Mouse (Mus musculus) neural tube, embryonic 14.5 days (tissue): ENCODE measurements around the gene Pde2a. TPM values are rescaled to one million over a fixed set of nuclear protein-coding genes. Genes with fewer than 3 reads are reported as not detected.
"Not testable (repeated sequence)": the region's sequence is repeated elsewhere in the genome, so short reads cannot be mapped to it uniquely, and the experiment has no call there.

Experiments used
- ATAC-seq: fragments of 200-750 bp; cut with Nextera tagmentation; 2 replicates; pipeline ENCODE4 v1.8.0; 2017; ENCODE audit warnings: low read depth, mild to moderate bottlenecking, moderate TSS enrichment, moderate library complexity
- H3K27ac ChIP-seq: fragments of 300-500 bp; sonication (generic); 2 replicates; pipeline ENCODE4 v1.5.1; 2014; ENCODE audit warnings: low read depth, mild to moderate bottlenecking, control low read depth, low read length, moderate library complexity, mixed read lengths
- H3K27me3 ChIP-seq: fragments of 300-500 bp; sonication (generic); 2 replicates; pipeline ENCODE4 v1.6.1; 2014; ENCODE audit warnings: low read length; ENCODE audit not compliant: control insufficient read depth, insufficient read depth
- H3K36me3 ChIP-seq: fragments of 300-500 bp; sonication (generic); 2 replicates; pipeline ENCODE4 v1.6.1; 2014; ENCODE audit warnings: low read length, mixed read lengths; ENCODE audit not compliant: control insufficient read depth, insufficient read depth
- H3K4me1 ChIP-seq: fragments of 300-500 bp; sonication (generic); 2 replicates; pipeline ENCODE4 v1.6.1; 2014; ENCODE audit warnings: low read length; ENCODE audit not compliant: control insufficient read depth, insufficient read depth
- H3K4me2 ChIP-seq: fragments of 300-500 bp; sonication (generic); 2 replicates; pipeline ENCODE4 v1.6.1; 2014; ENCODE audit warnings: mild to moderate bottlenecking, low read depth, low read length, control low read depth
- H3K4me3 ChIP-seq: fragments of 300-500 bp; sonication (generic); 2 replicates; pipeline ENCODE4 v1.5.1; 2014; ENCODE audit warnings: low read depth, low read length, control low read depth, mixed read lengths
- H3K9ac ChIP-seq: fragments of 300-500 bp; sonication (generic); replicated peaks from 2 replicates; pipeline ENCODE4 v1.6.1; 2014; ENCODE audit warnings: low read depth, mild to moderate bottlenecking, control low read depth, low read length, mixed read lengths
- H3K9me3 ChIP-seq: fragments of 300-500 bp; sonication (generic); 2 replicates; pipeline ENCODE4 v1.6.1; 2016; ENCODE audit warnings: low read length; ENCODE audit not compliant: control insufficient read depth
- whole genome bisulfite sequencing: fragments of 180-500 bp; shearing (Covaris S2); extraction: QIAGEN DNeasy Blood & Tissue Kit; methylation state at CpG from one replicate; pipeline ENCODE4 v1.1.7; 2014; 5-methylcytosine and 5-hydroxymethylcytosine counted together
- polyA plus RNA-seq: library from polyadenylated mRNA; unstranded; fragments of >200 nt; fragmentation: Nextera tagmentation; extraction: Ambion mirVana; gene quantifications from 2 replicates; pipeline ENCODE4 v1.2.1, GENCODE M21; 2014

The Pde2a gene
- polyA plus RNA-seq, 1 experiment from 2014 or later, result 13.5 TPM

- Histone ChIP-seq H3K4me3 (no peak overlapping the region), H3K36me3 (no peaks in the 10 kb centered on the region), H3K4me2 (no peak overlapping the region), H3K9ac (no peak overlapping the region), H3K9me3 (no peaks in the 10 kb centered on the region), H3K27me3 (no peaks in the 10 kb centered on the region), H3K27ac (no peak overlapping the region), H3K4me1 (0 out of 2 replicates have a peak, but pooled peaks cover 2% of the 10 kb centered on the region)
- ATAC-seq, result no peak
- 76% methylated on average over 5 of the region's 5 CpGs for WGBS
Measured at GRCm38 (mm10) chr7:101540684-101541083, 119.2 kb downstream of the Pde2a start.

- peak; percentile 75; the same call in 1 of the 2 replicates for ATAC-seq
- Histone ChIP-seq H3K4me2 (no peak overlapping the region), H3K4me1 (no peaks in the 10 kb centered on the region), H3K9ac (no peak overlapping the region), H3K27ac (no peak overlapping the region), H3K4me3 (no peak overlapping the region), H3K27me3 (no peaks in the 10 kb centered on the region), H3K36me3 (no peaks in the 10 kb centered on the region), H3K9me3 (no peaks in the 10 kb centered on the region)
- WGBS, result 6% methylated on average over 11 of the region's 11 CpGs
Measured at GRCm38 (mm10) chr7:101541132-101541531, 119.6 kb downstream of the Pde2a start.

GRCm38 (mm10) chr7:101541734-101542133 is 120.2 kb downstream of the Pde2a start:
- WGBS, result 87% methylated on average over 10 of the region's 10 CpGs

GRCm38 (mm10) chr7:101547651-101548050 is 126.2 kb downstream of the Pde2a start:
- H3K27ac ChIP-seq, result no peak overlapping the region
- no peak overlapping the region for H3K9ac ChIP-seq
- no peak overlapping the region for H3K4me2 ChIP-seq
- no peaks in the 10 kb centered on the region for H3K36me3 ChIP-seq
- 90% methylated on average over 3 of the region's 3 CpGs for WGBS
- no peaks in the 10 kb centered on the region for H3K4me1 ChIP-seq
- no peaks in the 10 kb centered on the region for H3K9me3 ChIP-seq
- H3K4me3 ChIP-seq, result no peak overlapping the region
- H3K27me3 ChIP-seq, result no peaks in the 10 kb centered on the region
- no peak for ATAC-seq

More at GRCm38 (mm10) chr7:101541734-101542133, 120.2 kb downstream of the Pde2a start:
- H3K4me3 ChIP-seq, result no peak overlapping the region
- H3K4me1 ChIP-seq, result no peaks in the 10 kb centered on the region
- no peak overlapping the region for H3K4me2 ChIP-seq
- H3K36me3 ChIP-seq, result no peaks in the 10 kb centered on the region
- no peaks in the 10 kb centered on the region for H3K9me3 ChIP-seq
- ATAC-seq, result no peak
- no peak overlapping the region for H3K9ac ChIP-seq
- H3K27ac ChIP-seq, result no peak overlapping the region
- H3K27me3 ChIP-seq, result no peaks in the 10 kb centered on the region

GRCm38 (mm10) chr7:101549266-101549665 is 127.8 kb downstream of the Pde2a start:
- Histone ChIP-seq H3K4me3 (no peak overlapping the region), H3K4me1 (no peaks in the 10 kb centered on the region), H3K36me3 (no peaks in the 10 kb centered on the region), H3K27me3 (no peaks in the 10 kb centered on the region), H3K4me2 (no peak overlapping the region), H3K9ac (no peak overlapping the region), H3K9me3 (no peaks in the 10 kb centered on the region), H3K27ac (no peak overlapping the region)
- WGBS, result 91% methylated on average over 3 of the region's 3 CpGs
- ATAC-seq, result no peak

- no peak for ATAC-seq
- Histone ChIP-seq H3K9ac (no peak overlapping the region), H3K27ac (no peak overlapping the region), H3K4me3 (no peak overlapping the region), H3K4me1 (no peaks in the 10 kb centered on the region), H3K27me3 (no peaks in the 10 kb centered on the region), H3K36me3 (no peaks in the 10 kb centered on the region), H3K9me3 (no peaks in the 10 kb centered on the region), H3K4me2 (no peak overlapping the region)
- 73% methylated on average over 7 of the region's 7 CpGs for WGBS
Measured at GRCm38 (mm10) chr7:101550686-101551485, 129.4 kb downstream of the Pde2a start.

- 90% methylated on average over 1 of the region's 1 CpGs for WGBS
- Histone ChIP-seq H3K36me3 (no peaks in the 10 kb centered on the region), H3K4me3 (no peak overlapping the region), H3K9ac (no peak overlapping the region), H3K9me3 (no peaks in the 10 kb centered on the region), H3K4me1 (no peaks in the 10 kb centered on the region), H3K27ac (no peak overlapping the region), H3K4me2 (no peak overlapping the region), H3K27me3 (no peaks in the 10 kb centered on the region)
- no peak for ATAC-seq
Measured at GRCm38 (mm10) chr7:101551530-101551929, 130.0 kb downstream of the Pde2a start.

- 90% methylated on average over 3 of the region's 3 CpGs for WGBS
- H3K9me3 ChIP-seq, H3K27me3 ChIP-seq: not testable (repeated sequence)
Measured at GRCm38 (mm10) chr7:101555473-101555872, 134.0 kb downstream of the Pde2a start.

GRCm38 (mm10) chr7:101557391-101557790 is 135.9 kb downstream of the Pde2a start:
- Histone ChIP-seq H3K9me3 (no peaks in the 10 kb centered on the region), H3K4me2 (no peak overlapping the region), H3K27ac (no peak overlapping the region), H3K4me3 (no peak overlapping the region), H3K36me3 (no peaks in the 10 kb centered on the region), H3K9ac (no peak overlapping the region), H3K27me3 (no peaks in the 10 kb centered on the region), H3K4me1 (no peaks in the 10 kb centered on the region)
- WGBS, result 70% methylated on average over 1 of the region's 1 CpGs
- no peak for ATAC-seq

More at GRCm38 (mm10) chr7:101555473-101555872, 134.0 kb downstream of the Pde2a start:
- not testable (repeated sequence) for H3K4me1 ChIP-seq, ATAC-seq, H3K4me3 ChIP-seq, H3K4me2 ChIP-seq, H3K9ac ChIP-seq, H3K27ac ChIP-seq, H3K36me3 ChIP-seq
